In genomic region chr14:21982592-21983310, GRCm38 (mm10) we compare ENCODE assay signal across 8 mouse cellular contexts. TPM values are rescaled to one million over a fixed set of nuclear protein-coding genes. Genes with fewer than 3 reads are reported as not detected.
DNase-seq lines count a peak whose midpoint lies in the region; ATAC-seq and TF ChIP-seq lines count a peak whose summit lies in the region.

No protein-coding gene starts in this region.

- H3K4me1 ChIP-seq in embryonic facial prominence, embryonic 15.5 days = peaks cover 21% of the 10 kb centered on the region
- H3K4me1 ChIP-seq in heart, postnatal 0 days (ENCODE audit: control insufficient read depth, insufficient read depth) = peaks cover 7% of the 10 kb centered on the region; the same call in 1 of the 2 replicates
- peaks cover 49% of the 10 kb centered on the region for H3K4me1 ChIP-seq in midbrain, embryonic 15.5 days

- DNase-seq in layer of hippocampus, adult 2 months (ENCODE audit: low spot score in 2 of 2) = no peak
- no peak for DNase-seq in layer of hippocampus, adult 9-11 months
- no peak for DNase-seq in heart, postnatal 0 days (ENCODE audit: low spot score)
- peak; percentile 62 to 82 for DNase-seq in kidney, postnatal 25 days
- no peak for DNase-seq in cerebellum, adult 9-11 months

- H3K4me2 ChIP-seq in embryonic facial prominence, embryonic 15.5 days (replicated peaks) = peak overlapping the region; percentile 65
- peak overlapping the region; percentile 52 for H3K4me2 ChIP-seq in heart, postnatal 0 days (ENCODE audit: low read depth, low read length)
- peak overlapping the region; percentile 53 for H3K4me2 ChIP-seq in midbrain, embryonic 15.5 days

- WGBS in embryonic facial prominence, embryonic 15.5 days = 9% methylated on average over 38 of the region's 38 CpGs
- 10% methylated on average over 38 of the region's 38 CpGs for WGBS in heart, postnatal 0 days
- WGBS in midbrain, embryonic 15.5 days = 6% methylated on average over 38 of the region's 38 CpGs

- ATAC-seq in embryonic facial prominence, embryonic 15.5 days (ENCODE audit: insufficient number of reproducible peaks, low FRiP score, low TSS enrichment, low read depth) = no peak
- ATAC-seq in heart, postnatal 0 days (ENCODE audit: insufficient read depth, low read depth) = no peak
- no peak for ATAC-seq in midbrain, embryonic 15.5 days (replicated peaks)
- ATAC-seq in erythroid progenitor cell, adult 5-6 weeks (replicated peaks; ENCODE audit: low FRiP score, poor library complexity, severe bottlenecking) = no peak

- H3K27me3 ChIP-seq in embryonic facial prominence, embryonic 15.5 days = no peaks in the 10 kb centered on the region
- H3K27me3 ChIP-seq in heart, postnatal 0 days (ENCODE audit: control insufficient read depth, insufficient read depth, low read length) = peaks cover 52% of the 10 kb centered on the region
- peaks cover 16% of the 10 kb centered on the region for H3K27me3 ChIP-seq in midbrain, embryonic 15.5 days (replicated peaks)

- H3K9ac ChIP-seq in embryonic facial prominence, embryonic 15.5 days = peak overlapping the region; percentile 46
- H3K9ac ChIP-seq in heart, postnatal 0 days (replicated peaks; ENCODE audit: low read depth, low read length) = peak overlapping the region; percentile 22; the same call in 1 of the 2 replicates
- peak overlapping the region; percentile 39 for H3K9ac ChIP-seq in midbrain, embryonic 15.5 days

- TF ChIP-seq EP300 in heart, postnatal 0 days (IDR thresholded peaks at IDR 0.05; ENCODE audit: low read depth) = no peak

- peak overlapping the region; percentile 31; the same call in 1 of the 2 replicates for H3K4me3 ChIP-seq in layer of hippocampus, adult 2 months
- peak overlapping the region; percentile 45 for H3K4me3 ChIP-seq in embryonic facial prominence, embryonic 15.5 days (replicated peaks)
- peak overlapping the region; percentile 44 for H3K4me3 ChIP-seq in heart, postnatal 0 days (ENCODE audit: low read depth, low read length)
- H3K4me3 ChIP-seq in midbrain, embryonic 15.5 days = peak overlapping the region; percentile 30

- no peak for TF ChIP-seq CTCF in layer of hippocampus, adult 2 months (conservative IDR thresholded peaks at IDR 0.05)
- no peak for TF ChIP-seq CTCF in heart, postnatal 0 days (IDR thresholded peaks at IDR 0.05; ENCODE audit: low read depth)

- no peaks in the 10 kb centered on the region for H3K9me3 ChIP-seq in embryonic facial prominence, embryonic 15.5 days (replicated peaks)
- H3K9me3 ChIP-seq in heart, postnatal 0 days (replicated peaks; ENCODE audit: control insufficient read depth, low read length) = no peaks in the 10 kb centered on the region
- H3K9me3 ChIP-seq in midbrain, embryonic 15.5 days = no peaks in the 10 kb centered on the region

- H3K27ac ChIP-seq in layer of hippocampus, adult 2 months = peak overlapping the region; percentile 28; the same call in 1 of the 2 replicates
- H3K27ac ChIP-seq in embryonic facial prominence, embryonic 15.5 days (replicated peaks) = peak overlapping the region; percentile 88
- 0 out of 2 replicates have a peak overlapping the region, but pooled peaks have one; percentile 5 for H3K27ac ChIP-seq in heart, postnatal 0 days (ENCODE audit: low read depth)
- peak overlapping the region; percentile 13 for H3K27ac ChIP-seq in midbrain, embryonic 15.5 days

- 0 out of 2 replicates have a peak, but pooled peaks cover 5% of the 10 kb centered on the region for H3K36me3 ChIP-seq in embryonic facial prominence, embryonic 15.5 days
- no peaks in the 10 kb centered on the region for H3K36me3 ChIP-seq in heart, postnatal 0 days (replicated peaks; ENCODE audit: control insufficient read depth, insufficient read depth, low read length)
- no peaks in the 10 kb centered on the region for H3K36me3 ChIP-seq in midbrain, embryonic 15.5 days (replicated peaks)

RNA-seq across cellular contexts. Expression of gene Zfp503, which starts 6.7 kb away (rescaled TPM):
- 1 to 10 TPM; 2.2 to 2.5 TPM for total RNA-seq in layer of hippocampus, adult 2 months (2021)
- polyA plus RNA-seq in embryonic facial prominence, embryonic 15.5 days (2015; fragmentation: Nextera tagmentation; extraction: Ambion mirVana) = 26.1 and 27.0 TPM in 2 replicates
- 1.8 and 3.5 TPM in 2 replicates for total RNA-seq in heart, postnatal 0 days (2014; rRNA removed; ENCODE audit: low replicate concordance)
- 0.61 and 0.84 TPM in 2 replicates for polyA plus RNA-seq in heart, postnatal 0 days (2015; fragmentation: Nextera tagmentation; extraction: Ambion mirVana)
- polyA plus RNA-seq in midbrain, embryonic 15.5 days (2015; fragmentation: Nextera tagmentation; extraction: Ambion mirVana) = 5.8 and 5.9 TPM in 2 replicates
- not detected in 2 replicates for total RNA-seq in erythroid progenitor cell, adult 5-6 weeks (2015; ENCODE audit: low replicate concordance)
- not detected in 2 replicates for total RNA-seq in erythroid progenitor cell, adult 5-6 weeks (2017; ENCODE audit: low replicate concordance)

RNA-seq across cellular contexts. Expression of gene Lrmda, which starts 36.8 kb away (rescaled TPM):
- 1 to 10 TPM in 1 of 2 experiments, under 1 TPM in 1; 0.87 to 1.5 TPM for total RNA-seq in layer of hippocampus, adult 2 months (2021)
- polyA plus RNA-seq in embryonic facial prominence, embryonic 15.5 days (2015; fragmentation: Nextera tagmentation; extraction: Ambion mirVana) = 0.39 and 0.64 TPM in 2 replicates
- total RNA-seq in heart, postnatal 0 days (2014; rRNA removed; ENCODE audit: low replicate concordance) = 0.38 TPM in 1 of 2 replicates, not detected in the other
- 0.54 and 0.82 TPM in 2 replicates for polyA plus RNA-seq in heart, postnatal 0 days (2015; fragmentation: Nextera tagmentation; extraction: Ambion mirVana)
- polyA plus RNA-seq in midbrain, embryonic 15.5 days (2015; fragmentation: Nextera tagmentation; extraction: Ambion mirVana) = 0.31 and 0.32 TPM in 2 replicates
- total RNA-seq in erythroid progenitor cell, adult 5-6 weeks (2015; ENCODE audit: low replicate concordance) = 12.2 TPM in 1 of 2 replicates, not detected in the other
- not detected in 2 replicates for total RNA-seq in erythroid progenitor cell, adult 5-6 weeks (2017; ENCODE audit: low replicate concordance)

Comparison
In these comparisons a context has a peak if more than half of its experiments do, and no peak if none do; other contexts are left out.
1. DNase-seq: peak in kidney, postnatal 25 days (2 of 2); none in layer of hippocampus, adult 2 months (0 of 2), layer of hippocampus, adult 9-11 months (single experiment), heart, postnatal 0 days (single experiment) and cerebellum, adult 9-11 months (single experiment).
2. H3K27ac ChIP-seq: peak in every context shown above with its lines; median percentile 88 in embryonic facial prominence, embryonic 15.5 days; 28 in layer of hippocampus, adult 2 months; 13 in midbrain, embryonic 15.5 days; 5 in heart, postnatal 0 days.
3. Peak in every context shown above with its lines, with median percentiles within 50 percentile points of each other: H3K4me3 ChIP-seq, H3K4me2 ChIP-seq and H3K9ac ChIP-seq.